Mouse (Mus musculus): ENCODE measurements around the gene Nos1ap. TPM values are rescaled to one million over a fixed set of nuclear protein-coding genes. Genes with fewer than 3 reads are reported as not detected.

Nos1ap gene
- polyA plus RNA-seq, 1 experiment from 2014 or later, result 8.0 TPM

DNA sequence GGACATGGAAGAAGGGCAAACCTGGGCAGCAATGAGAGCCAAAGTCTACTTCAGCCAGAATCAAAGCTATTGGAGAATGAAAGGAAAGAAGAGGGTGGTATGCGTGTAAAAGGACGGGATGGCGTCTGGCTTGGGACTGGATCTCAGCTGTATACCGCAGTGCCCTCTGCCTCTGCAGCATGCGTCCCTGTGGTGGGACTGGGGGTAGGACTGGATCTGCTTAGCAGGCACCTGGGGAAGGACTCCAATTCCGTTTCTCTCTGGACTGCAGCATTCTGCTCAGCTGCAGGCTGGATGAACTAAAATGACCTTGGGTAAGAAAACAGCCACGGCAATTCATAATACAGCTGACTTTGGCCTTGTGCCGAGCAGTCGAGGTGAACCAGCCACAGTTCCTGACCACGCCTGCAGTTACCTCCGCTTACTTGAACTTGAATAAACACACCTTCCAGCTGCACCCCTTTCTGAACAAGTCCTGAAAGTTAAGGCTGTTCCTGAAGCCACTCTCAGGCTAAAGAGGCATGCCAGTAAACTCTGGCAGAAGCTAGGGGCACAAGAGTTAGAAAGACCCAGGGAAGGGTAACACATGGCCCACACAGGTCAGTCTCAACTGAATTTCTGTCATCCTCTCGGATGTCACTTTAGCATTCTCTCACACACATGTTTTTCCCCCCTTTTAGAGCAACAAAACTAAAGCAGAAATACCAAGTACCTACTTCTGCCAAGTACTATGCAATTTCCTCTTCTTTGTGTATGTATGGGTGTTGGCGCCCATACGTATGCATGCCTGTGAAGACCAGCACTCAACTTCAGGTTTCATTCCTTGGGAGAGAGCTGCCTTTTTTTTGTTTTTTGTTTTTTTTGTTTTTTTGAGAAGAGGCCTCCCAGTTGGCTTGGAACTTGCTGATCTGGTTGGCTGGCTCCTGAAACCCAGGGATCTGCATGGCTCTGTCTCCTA, 196.6 kb downstream of the Nos1ap start:
- H3K27me3 ChIP-seq (replicated peaks; ENCODE audit: insufficient read depth, low read length), result no peaks in the 10 kb centered on the region
- no peak overlapping the region for H3K9ac ChIP-seq (replicated peaks; ENCODE audit: low read depth)
- no peaks in the 10 kb centered on the region for H3K9me3 ChIP-seq (ENCODE audit: low read length)
- DNase-seq (ENCODE audit: low spot score) (peak; percentile 94), ATAC-seq (peak; percentile 96)
- H3K36me3 ChIP-seq (ENCODE audit: insufficient read depth, low read length), result no peaks in the 10 kb centered on the region
- peak overlapping the region; percentile 87 for H3K27ac ChIP-seq (ENCODE audit: low read length)
- TF ChIP-seq CTCF (IDR thresholded peaks at IDR 0.05) (0 out of 2 replicates have a peak, but pooled peaks have one; percentile 9), EP300 (IDR thresholded peaks at IDR 0.05) (peak; percentile 86)
- peaks cover 9% of the 10 kb centered on the region; the same call in 1 of the 2 replicates for H3K4me1 ChIP-seq (ENCODE audit: insufficient read depth, low read depth, low read length)
- peak overlapping the region; percentile 27; the same call in 1 of the 2 replicates for H3K4me2 ChIP-seq (replicated peaks; ENCODE audit: low read depth, low read length)
- no peak overlapping the region for H3K4me3 ChIP-seq (ENCODE audit: low read depth, low read length)
- 40% methylated on average over 14 of the region's 14 CpGs for WGBS

- TF ChIP-seq CTCF (IDR thresholded peaks at IDR 0.05) (peak; percentile 27), EP300 (IDR thresholded peaks at IDR 0.05) (no peak)
- Histone ChIP-seq H3K27me3 (replicated peaks; ENCODE audit: insufficient read depth, low read length) (no peaks in the 10 kb centered on the region), H3K4me2 (replicated peaks; ENCODE audit: low read depth, low read length) (no peak overlapping the region), H3K36me3 (ENCODE audit: insufficient read depth, low read length) (no peaks in the 10 kb centered on the region), H3K9ac (replicated peaks; ENCODE audit: low read depth) (no peak overlapping the region), H3K9me3 (ENCODE audit: low read length) (no peaks in the 10 kb centered on the region), H3K4me3 (ENCODE audit: low read depth, low read length) (no peak overlapping the region), H3K4me1 (ENCODE audit: insufficient read depth, low read depth, low read length) (no peaks in the 10 kb centered on the region; the same call in 1 of the 2 replicates), H3K27ac (ENCODE audit: low read length) (no peak overlapping the region)
- ATAC-seq, result peak; percentile 57
- 30% methylated on average over 12 of the region's 12 CpGs for whole genome bisulfite sequencing
- peak; percentile 14 for DNase-seq (ENCODE audit: low spot score)
Observed at GRCm38 (mm10) chr1:170387180-170387912, 202.3 kb downstream of the Nos1ap start.

DNA sequence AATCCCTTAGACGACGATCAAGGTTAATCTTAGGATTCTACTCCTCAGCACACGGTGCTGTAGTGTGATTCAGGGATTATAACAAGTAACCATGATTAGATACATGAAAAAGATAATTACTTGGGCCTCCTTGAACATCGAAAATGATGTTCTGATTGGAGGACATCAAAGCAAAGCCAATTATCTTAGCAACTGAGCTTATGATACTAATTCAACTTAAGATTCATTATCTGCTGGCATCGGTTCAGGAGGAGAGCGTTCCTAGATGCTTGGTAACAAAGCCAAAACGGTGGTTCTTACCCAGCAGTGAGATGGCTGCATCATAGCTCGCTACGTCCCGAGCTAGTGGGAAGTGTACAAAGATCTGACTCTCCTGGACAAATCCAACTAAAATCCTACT, 204.2 kb downstream of the Nos1ap start:
- 85% methylated on average over 10 of the region's 10 CpGs for WGBS
- Histone ChIP-seq H3K4me1 (ENCODE audit: insufficient read depth, low read depth, low read length) (no peaks in the 10 kb centered on the region; the same call in 1 of the 2 replicates), H3K27me3 (replicated peaks; ENCODE audit: insufficient read depth, low read length) (no peaks in the 10 kb centered on the region), H3K36me3 (ENCODE audit: insufficient read depth, low read length) (no peaks in the 10 kb centered on the region), H3K27ac (ENCODE audit: low read length) (no peak overlapping the region), H3K4me2 (replicated peaks; ENCODE audit: low read depth, low read length) (no peak overlapping the region), H3K9me3 (ENCODE audit: low read length) (no peaks in the 10 kb centered on the region), H3K4me3 (ENCODE audit: low read depth, low read length) (no peak overlapping the region), H3K9ac (replicated peaks; ENCODE audit: low read depth) (no peak overlapping the region)
- TF ChIP-seq CTCF (IDR thresholded peaks at IDR 0.05) (no peak), EP300 (IDR thresholded peaks at IDR 0.05) (no peak)
- ATAC-seq, result no peak
- DNase-seq (ENCODE audit: low spot score), result no peak

DNA sequence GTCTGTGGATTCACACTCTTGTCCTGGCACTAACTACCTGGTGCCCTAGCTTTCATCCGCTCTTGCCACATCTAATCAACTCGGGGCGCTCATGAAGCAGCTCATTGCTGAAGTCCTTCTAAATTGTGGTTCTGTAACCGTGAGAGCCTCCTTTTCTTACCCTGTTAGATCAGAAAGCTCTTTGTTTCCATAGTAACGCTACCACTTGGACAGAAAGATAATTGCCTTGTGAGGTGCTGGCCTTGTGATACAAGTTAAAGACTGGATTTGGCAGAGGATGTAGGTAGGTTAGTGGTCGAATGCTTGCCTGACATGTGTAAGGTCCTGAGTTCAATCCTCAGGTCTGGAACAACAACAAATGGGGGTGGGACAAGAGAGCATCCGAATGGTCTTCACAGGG, 206.1 kb downstream of the Nos1ap start:
- H3K36me3 ChIP-seq (ENCODE audit: insufficient read depth, low read length), result no peaks in the 10 kb centered on the region
- TF ChIP-seq CTCF (IDR thresholded peaks at IDR 0.05), result no peak
- no peak for TF ChIP-seq EP300 (IDR thresholded peaks at IDR 0.05)
- H3K4me3 ChIP-seq (ENCODE audit: low read depth, low read length), result no peak overlapping the region
- WGBS, result 71% methylated on average over 7 of the region's 7 CpGs
- ATAC-seq (no peak), DNase-seq (ENCODE audit: low spot score) (no peak)
- no peak overlapping the region for H3K4me2 ChIP-seq (replicated peaks; ENCODE audit: low read depth, low read length)
- no peaks in the 10 kb centered on the region for H3K9me3 ChIP-seq (ENCODE audit: low read length)
- no peak overlapping the region for H3K9ac ChIP-seq (replicated peaks; ENCODE audit: low read depth)
- no peaks in the 10 kb centered on the region; the same call in 1 of the 2 replicates for H3K4me1 ChIP-seq (ENCODE audit: insufficient read depth, low read depth, low read length)
- H3K27me3 ChIP-seq (replicated peaks; ENCODE audit: insufficient read depth, low read length), result no peaks in the 10 kb centered on the region
- no peak overlapping the region for H3K27ac ChIP-seq (ENCODE audit: low read length)

DNA sequence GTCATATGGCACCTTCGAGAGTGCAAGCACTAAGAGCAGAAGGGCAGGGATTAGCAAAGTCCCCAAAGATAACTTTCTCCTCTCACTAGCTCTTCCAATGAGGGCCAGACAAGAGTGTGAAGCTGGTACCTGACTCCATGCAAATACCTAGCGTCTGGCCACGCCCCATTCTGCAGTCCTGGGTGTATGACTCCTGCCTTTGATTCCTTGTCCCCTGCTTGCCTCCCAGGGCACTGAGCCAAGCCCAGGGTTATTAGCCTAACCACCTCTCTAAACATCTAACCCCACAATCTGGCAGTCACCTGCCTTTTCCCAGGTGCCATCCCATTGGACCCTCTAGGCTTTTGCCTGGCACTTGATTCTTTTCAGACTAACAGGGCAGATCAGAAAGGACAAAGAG, 208.2 kb downstream of the Nos1ap start:
- Histone ChIP-seq H3K27ac (ENCODE audit: low read length) (no peak overlapping the region), H3K4me2 (replicated peaks; ENCODE audit: low read depth, low read length) (no peak overlapping the region), H3K4me1 (ENCODE audit: insufficient read depth, low read depth, low read length) (no peaks in the 10 kb centered on the region), H3K36me3 (ENCODE audit: insufficient read depth, low read length) (no peaks in the 10 kb centered on the region), H3K4me3 (ENCODE audit: low read depth, low read length) (no peak overlapping the region), H3K9ac (replicated peaks; ENCODE audit: low read depth) (no peak overlapping the region), H3K27me3 (replicated peaks; ENCODE audit: insufficient read depth, low read length) (no peaks in the 10 kb centered on the region), H3K9me3 (ENCODE audit: low read length) (no peaks in the 10 kb centered on the region)
- 32% methylated on average over 3 of the region's 3 CpGs for WGBS
- DNase-seq (ENCODE audit: low spot score) (peak; percentile 17), ATAC-seq (no peak; the same call in 1 of the 2 replicates)
- TF ChIP-seq EP300 (IDR thresholded peaks at IDR 0.05), result no peak
- TF ChIP-seq CTCF (IDR thresholded peaks at IDR 0.05), result no peak

- H3K4me2 ChIP-seq (replicated peaks; ENCODE audit: low read depth, low read length), result no peak overlapping the region
- TF ChIP-seq EP300 (IDR thresholded peaks at IDR 0.05), result no peak
- no peak for TF ChIP-seq CTCF (IDR thresholded peaks at IDR 0.05)
- DNase-seq (ENCODE audit: low spot score) (no peak), ATAC-seq (no peak)
- H3K9ac ChIP-seq (replicated peaks; ENCODE audit: low read depth), result no peak overlapping the region
- no peaks in the 10 kb centered on the region for H3K4me1 ChIP-seq (ENCODE audit: insufficient read depth, low read depth, low read length)
- H3K4me3 ChIP-seq (ENCODE audit: low read depth, low read length), result no peak overlapping the region
- H3K36me3 ChIP-seq (ENCODE audit: insufficient read depth, low read length), result no peaks in the 10 kb centered on the region
- H3K27me3 ChIP-seq (replicated peaks; ENCODE audit: insufficient read depth, low read length), result no peaks in the 10 kb centered on the region
- H3K9me3 ChIP-seq (ENCODE audit: low read length), result no peaks in the 10 kb centered on the region
- H3K27ac ChIP-seq (ENCODE audit: low read length), result no peak overlapping the region
- 46% methylated on average over 2 of the region's 2 CpGs for WGBS
Observed at GRCm38 (mm10) chr1:170380505-170380904, 209.2 kb downstream of the Nos1ap start.

Measured in lung, postnatal 0 days (tissue).